Mouse (Mus musculus): ENCODE data around the gene Slc7a14. TPM values are rescaled to one million over a fixed set of nuclear protein-coding genes. Genes with fewer than 3 reads are reported as not detected.

Gene Slc7a14
- polyA plus RNA-seq, 1 experiment from 2014 or later, result 0.97 TPM

- no peaks in the 10 kb centered on the region for H3K27me3 ChIP-seq (ENCODE audit: control insufficient read depth, insufficient read depth, low read length)
- H3K4me1 ChIP-seq (ENCODE audit: control insufficient read depth, insufficient read depth, low read length), result 0 out of 2 replicates have a peak, but pooled peaks cover 4% of the 10 kb centered on the region
- no peak overlapping the region for H3K27ac ChIP-seq (ENCODE audit: low read length)
- H3K4me2 ChIP-seq (ENCODE audit: low read depth, low read length), result no peak overlapping the region
- WGBS, result 97% methylated on average over 17 of the region's 17 CpGs
- no peaks in the 10 kb centered on the region for H3K36me3 ChIP-seq (ENCODE audit: control insufficient read depth, insufficient read depth, low read length)
- no peak overlapping the region for H3K4me3 ChIP-seq (replicated peaks; ENCODE audit: low read length)
- no peaks in the 10 kb centered on the region for H3K9me3 ChIP-seq (replicated peaks; ENCODE audit: control insufficient read depth, low read length)
- ATAC-seq (ENCODE audit: insufficient read depth, low FRiP score), result no peak
- H3K9ac ChIP-seq (ENCODE audit: low read length), result no peak overlapping the region
These were observed 86.6 kb downstream of the Slc7a14 start for GRCm38 (mm10) chr3:31223551-31223950.

GRCm38 (mm10) chr3:31220040-31220439, 90.1 kb downstream of the Slc7a14 start:
- 79% methylated on average over 4 of the region's 4 CpGs for WGBS
- Histone ChIP-seq H3K4me2 (ENCODE audit: low read depth, low read length) (no peak overlapping the region), H3K27ac (ENCODE audit: low read length) (no peak overlapping the region), H3K36me3 (ENCODE audit: control insufficient read depth, insufficient read depth, low read length) (no peaks in the 10 kb centered on the region), H3K4me1 (ENCODE audit: control insufficient read depth, insufficient read depth, low read length) (no peaks in the 10 kb centered on the region), H3K27me3 (ENCODE audit: control insufficient read depth, insufficient read depth, low read length) (no peaks in the 10 kb centered on the region), H3K9ac (ENCODE audit: low read length) (no peak overlapping the region), H3K4me3 (replicated peaks; ENCODE audit: low read length) (no peak overlapping the region), H3K9me3 (replicated peaks; ENCODE audit: control insufficient read depth, low read length) (no peaks in the 10 kb centered on the region)
- no peak for ATAC-seq (ENCODE audit: insufficient read depth, low FRiP score)

- no peaks in the 10 kb centered on the region for H3K9me3 ChIP-seq (replicated peaks; ENCODE audit: control insufficient read depth, low read length)
- ATAC-seq (ENCODE audit: insufficient read depth, low FRiP score), result no peak
- H3K4me1 ChIP-seq (ENCODE audit: control insufficient read depth, insufficient read depth, low read length), result no peaks in the 10 kb centered on the region
- no peaks in the 10 kb centered on the region for H3K36me3 ChIP-seq (ENCODE audit: control insufficient read depth, insufficient read depth, low read length)
- H3K4me3 ChIP-seq (replicated peaks; ENCODE audit: low read length), result no peak overlapping the region
- no peak overlapping the region for H3K4me2 ChIP-seq (ENCODE audit: low read depth, low read length)
- no peaks in the 10 kb centered on the region for H3K27me3 ChIP-seq (ENCODE audit: control insufficient read depth, insufficient read depth, low read length)
- no peak overlapping the region for H3K27ac ChIP-seq (ENCODE audit: low read length)
- WGBS, result 72% methylated on average over 7 of the region's 7 CpGs
- no peak overlapping the region for H3K9ac ChIP-seq (ENCODE audit: low read length)
These were observed 90.7 kb downstream of the Slc7a14 start for GRCm38 (mm10) chr3:31219483-31219882.

- Histone ChIP-seq H3K9me3 (replicated peaks; ENCODE audit: control insufficient read depth, low read length) (no peaks in the 10 kb centered on the region), H3K9ac (ENCODE audit: low read length) (no peak overlapping the region), H3K36me3 (ENCODE audit: control insufficient read depth, insufficient read depth, low read length) (no peaks in the 10 kb centered on the region), H3K4me1 (ENCODE audit: control insufficient read depth, insufficient read depth, low read length) (no peaks in the 10 kb centered on the region), H3K27me3 (ENCODE audit: control insufficient read depth, insufficient read depth, low read length) (no peaks in the 10 kb centered on the region), H3K4me3 (replicated peaks; ENCODE audit: low read length) (no peak overlapping the region), H3K27ac (ENCODE audit: low read length) (no peak overlapping the region), H3K4me2 (ENCODE audit: low read depth, low read length) (no peak overlapping the region)
- ATAC-seq (ENCODE audit: insufficient read depth, low FRiP score), result no peak; the same call in 1 of the 2 replicates
- 76% methylated on average over 10 of the region's 10 CpGs for WGBS
These were observed 92.7 kb downstream of the Slc7a14 start for GRCm38 (mm10) chr3:31217523-31217922.

GRCm38 (mm10) chr3:31213802-31214201, 96.4 kb downstream of the Slc7a14 start:
- Histone ChIP-seq H3K4me2 (ENCODE audit: low read depth, low read length) (no peak overlapping the region), H3K4me3 (replicated peaks; ENCODE audit: low read length) (no peak overlapping the region), H3K9me3 (replicated peaks; ENCODE audit: control insufficient read depth, low read length) (no peaks in the 10 kb centered on the region), H3K27ac (ENCODE audit: low read length) (no peak overlapping the region), H3K36me3 (ENCODE audit: control insufficient read depth, insufficient read depth, low read length) (no peaks in the 10 kb centered on the region), H3K4me1 (ENCODE audit: control insufficient read depth, insufficient read depth, low read length) (0 out of 2 replicates have a peak, but pooled peaks cover 5% of the 10 kb centered on the region), H3K27me3 (ENCODE audit: control insufficient read depth, insufficient read depth, low read length) (no peaks in the 10 kb centered on the region), H3K9ac (ENCODE audit: low read length) (no peak overlapping the region)
- no peak for ATAC-seq (ENCODE audit: insufficient read depth, low FRiP score)
- 36% methylated on average over 3 of the region's 3 CpGs for WGBS

GRCm38 (mm10) chr3:31212205-31213038, 97.8 kb downstream of the Slc7a14 start:
- H3K27ac ChIP-seq (ENCODE audit: low read length), result no peak overlapping the region
- 0 out of 2 replicates have a peak, but pooled peaks cover 5% of the 10 kb centered on the region for H3K4me1 ChIP-seq (ENCODE audit: control insufficient read depth, insufficient read depth, low read length)
- no peaks in the 10 kb centered on the region for H3K9me3 ChIP-seq (replicated peaks; ENCODE audit: control insufficient read depth, low read length)
- peak; percentile 20; the same call in 1 of the 2 replicates for ATAC-seq (ENCODE audit: insufficient read depth, low FRiP score)
- H3K27me3 ChIP-seq (ENCODE audit: control insufficient read depth, insufficient read depth, low read length), result no peaks in the 10 kb centered on the region
- no peak overlapping the region for H3K9ac ChIP-seq (ENCODE audit: low read length)
- H3K4me2 ChIP-seq (ENCODE audit: low read depth, low read length), result no peak overlapping the region
- 43% methylated on average over 9 of the region's 9 CpGs for WGBS
- H3K4me3 ChIP-seq (replicated peaks; ENCODE audit: low read length), result no peak overlapping the region
- H3K36me3 ChIP-seq (ENCODE audit: control insufficient read depth, insufficient read depth, low read length), result no peaks in the 10 kb centered on the region

GRCm38 (mm10) chr3:31209001-31209400, 101.2 kb downstream of the Slc7a14 start:
- 8% methylated on average over 19 of the region's 19 CpGs for WGBS
- Histone ChIP-seq H3K4me2 (ENCODE audit: low read depth, low read length) (peak overlapping the region; percentile 51), H3K4me1 (ENCODE audit: control insufficient read depth, insufficient read depth, low read length) (0 out of 2 replicates have a peak, but pooled peaks cover 5% of the 10 kb centered on the region), H3K36me3 (ENCODE audit: control insufficient read depth, insufficient read depth, low read length) (no peaks in the 10 kb centered on the region), H3K27ac (ENCODE audit: low read length) (no peak overlapping the region), H3K27me3 (ENCODE audit: control insufficient read depth, insufficient read depth, low read length) (no peaks in the 10 kb centered on the region), H3K4me3 (replicated peaks; ENCODE audit: low read length) (peak overlapping the region; percentile 19; the same call in 1 of the 2 replicates), H3K9me3 (replicated peaks; ENCODE audit: control insufficient read depth, low read length) (no peaks in the 10 kb centered on the region), H3K9ac (ENCODE audit: low read length) (peak overlapping the region; percentile 55)
- ATAC-seq (ENCODE audit: insufficient read depth, low FRiP score), result no peak

- Histone ChIP-seq H3K9ac (ENCODE audit: low read length) (peak overlapping the region; percentile 55; the same call in 1 of the 2 replicates), H3K36me3 (ENCODE audit: control insufficient read depth, insufficient read depth, low read length) (no peaks in the 10 kb centered on the region), H3K9me3 (replicated peaks; ENCODE audit: control insufficient read depth, low read length) (no peaks in the 10 kb centered on the region), H3K27ac (ENCODE audit: low read length) (no peak overlapping the region), H3K4me3 (replicated peaks; ENCODE audit: low read length) (peak overlapping the region; percentile 19; the same call in 1 of the 2 replicates), H3K4me2 (ENCODE audit: low read depth, low read length) (peak overlapping the region; percentile 51), H3K27me3 (ENCODE audit: control insufficient read depth, insufficient read depth, low read length) (no peaks in the 10 kb centered on the region), H3K4me1 (ENCODE audit: control insufficient read depth, insufficient read depth, low read length) (0 out of 2 replicates have a peak, but pooled peaks cover 5% of the 10 kb centered on the region)
- no peak for ATAC-seq (ENCODE audit: insufficient read depth, low FRiP score)
- 14% methylated on average over 6 of the region's 6 CpGs for WGBS
These were observed 101.7 kb downstream of the Slc7a14 start for GRCm38 (mm10) chr3:31208458-31208994.

GRCm38 (mm10) chr3:31208046-31208445, 102.1 kb downstream of the Slc7a14 start:
- Histone ChIP-seq H3K27me3 (ENCODE audit: control insufficient read depth, insufficient read depth, low read length) (no peaks in the 10 kb centered on the region), H3K4me2 (ENCODE audit: low read depth, low read length) (no peak overlapping the region), H3K4me1 (ENCODE audit: control insufficient read depth, insufficient read depth, low read length) (0 out of 2 replicates have a peak, but pooled peaks cover 5% of the 10 kb centered on the region), H3K9ac (ENCODE audit: low read length) (no peak overlapping the region), H3K4me3 (replicated peaks; ENCODE audit: low read length) (no peak overlapping the region), H3K36me3 (ENCODE audit: control insufficient read depth, insufficient read depth, low read length) (no peaks in the 10 kb centered on the region), H3K27ac (ENCODE audit: low read length) (no peak overlapping the region), H3K9me3 (replicated peaks; ENCODE audit: control insufficient read depth, low read length) (no peaks in the 10 kb centered on the region)
- no peak for ATAC-seq (ENCODE audit: insufficient read depth, low FRiP score)
- WGBS, result 30% methylated on average over 4 of the region's 4 CpGs

Measured in stomach, embryonic 16.5 days (tissue).